Mouse (Mus musculus) megakaryocyte, embryonic 14.5 days (primary cell): ENCODE data around the gene Hadhb.

Source experiments
- FLI1 ChIP-seq: IDR thresholded peaks from 2 replicates; pipeline ENCODE4 v1.6.1; 2012; ENCODE audit warnings: low read length, inconsistent platforms, mixed read lengths
- GATA1 ChIP-seq: IDR thresholded peaks from 3 replicates; pipeline ENCODE4 v1.6.1; 2012; ENCODE audit warnings: mixed read lengths, low read length, inconsistent platforms, borderline replicate concordance

GRCm38 (mm10) chr5:30195340-30195739 lies 40.3 kb downstream of the Hadhb start:
- TF ChIP-seq GATA1 (no peak), FLI1 (no peak)
